Mouse (Mus musculus) embryonic fibroblast, embryonic 13.5 days (primary cell): ENCODE results near the gene Itih5.

ENCODE experiments used
- CTCF ChIP-seq: IDR thresholded peaks from 2 replicates; pipeline ENCODE4 v1.5.1; 2011; ENCODE audit warnings: mild to moderate bottlenecking, control low read depth, low read length, moderate library complexity, borderline replicate concordance; ENCODE audit not compliant: insufficient read depth
- POLR2A ChIP-seq: IDR thresholded peaks from 2 replicates; pipeline ENCODE4 v1.6.1; 2011; ENCODE audit warnings: low read depth, mild to moderate bottlenecking, control low read depth, low read length, moderate library complexity

DNA sequence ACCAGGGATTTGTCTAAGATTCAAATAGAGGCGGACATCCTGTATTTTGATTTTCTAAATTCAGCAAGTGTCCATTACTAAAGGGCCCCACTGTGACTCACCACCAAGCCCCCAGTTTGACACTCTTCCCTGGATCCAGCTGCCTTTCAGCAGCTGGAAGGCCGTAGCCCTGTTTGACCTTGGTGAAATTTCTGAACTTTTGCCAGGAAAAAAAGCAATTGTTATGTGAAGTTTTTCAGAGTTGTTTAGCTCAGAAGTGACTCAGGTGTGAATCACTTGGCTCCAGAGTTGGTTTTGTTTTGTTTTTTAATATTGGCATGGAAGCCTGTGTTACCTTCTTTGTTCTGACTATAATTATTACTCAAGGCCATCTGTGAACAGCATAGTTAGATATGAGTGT lies 46.0 kb downstream of the Itih5 start:
- no peak for TF ChIP-seq POLR2A
- no peak for TF ChIP-seq CTCF
